Mouse (Mus musculus) erythroblast, embryonic 14.5 days (primary cell): ENCODE measurements around the gene Susd6.

Experiments used
- GATA1 ChIP-seq: IDR thresholded peaks from 2 replicates; pipeline ENCODE4 v1.6.1; 2012; ENCODE audit warnings: low read length, inconsistent platforms, mixed read lengths
- TAL1 ChIP-seq: IDR thresholded peaks from 3 replicates; pipeline ENCODE4 v1.6.1; 2012; ENCODE audit warnings: low read length, inconsistent platforms, mixed read lengths

- TF ChIP-seq TAL1 (no peak), GATA1 (no peak)
These were observed 37.7 kb downstream of the Susd6 start for GRCm38 (mm10) chr12:80828020-80828419.
